Mouse (Mus musculus): ENCODE measurements at regions not wholly inside any gene's neighbourhood (a gene's known extent, or its start where the extent isn't known, plus 50 kb on each side); places are given as distances from the start of the nearest gene placed in this dataset.

- WGBS, result 1% methylated on average over 22 of the region's 22 CpGs
- Histone ChIP-seq H3K4me3 (peak overlapping the region; percentile 66), H3K36me3 (no peaks in the 10 kb centered on the region), H3K27me3 (ENCODE audit: insufficient read depth, poor library complexity, severe bottlenecking) (0 out of 2 replicates have a peak, but pooled peaks cover 7% of the 10 kb centered on the region), H3K4me1 (0 out of 2 replicates have a peak, but pooled peaks cover 4% of the 10 kb centered on the region), H3K9me3 (no peaks in the 10 kb centered on the region), H3K27ac (peak overlapping the region; percentile 81)
- DNase-seq (ENCODE audit: low spot score), result no peak
These were observed 412.7 kb upstream of the Atp11b start for GRCm38 (mm10) chr3:35340935-35341800.

- DNase-seq (ENCODE audit: low spot score), result no peak
- Histone ChIP-seq H3K27me3 (ENCODE audit: insufficient read depth, poor library complexity, severe bottlenecking) (0 out of 2 replicates have a peak, but pooled peaks cover 7% of the 10 kb centered on the region), H3K36me3 (no peaks in the 10 kb centered on the region), H3K9me3 (no peaks in the 10 kb centered on the region), H3K27ac (no peak overlapping the region), H3K4me3 (peak overlapping the region; percentile 66), H3K4me1 (0 out of 2 replicates have a peak, but pooled peaks cover 4% of the 10 kb centered on the region)
- 10% methylated on average over 9 of the region's 9 CpGs for WGBS
These were observed 412.1 kb upstream of the Atp11b start for GRCm38 (mm10) chr3:35341840-35342239.

- H3K4me3 ChIP-seq, result no peak overlapping the region
- no peaks in the 10 kb centered on the region for H3K9me3 ChIP-seq
- H3K27me3 ChIP-seq (ENCODE audit: insufficient read depth, poor library complexity, severe bottlenecking), result 0 out of 2 replicates have a peak, but pooled peaks cover 7% of the 10 kb centered on the region
- H3K27ac ChIP-seq, result no peak overlapping the region
- no peaks in the 10 kb centered on the region for H3K36me3 ChIP-seq
- WGBS, result 60% methylated on average over 4 of the region's 4 CpGs
- H3K4me1 ChIP-seq, result 0 out of 2 replicates have a peak, but pooled peaks cover 4% of the 10 kb centered on the region
- DNase-seq (ENCODE audit: low spot score), result no peak
These were observed 411.3 kb upstream of the Atp11b start for GRCm38 (mm10) chr3:35342584-35342983.

- H3K4me1 ChIP-seq, result 0 out of 2 replicates have a peak, but pooled peaks cover 4% of the 10 kb centered on the region
- no peaks in the 10 kb centered on the region for H3K36me3 ChIP-seq
- H3K9me3 ChIP-seq, result no peaks in the 10 kb centered on the region
- no peak overlapping the region for H3K27ac ChIP-seq
- H3K4me3 ChIP-seq, result no peak overlapping the region
- WGBS, result 72% methylated on average over 5 of the region's 5 CpGs
- DNase-seq (ENCODE audit: low spot score), result no peak
- 0 out of 2 replicates have a peak, but pooled peaks cover 7% of the 10 kb centered on the region for H3K27me3 ChIP-seq (ENCODE audit: insufficient read depth, poor library complexity, severe bottlenecking)
These were observed 410.0 kb upstream of the Atp11b start for GRCm38 (mm10) chr3:35343936-35344335.

- no peak overlapping the region for H3K27ac ChIP-seq
- no peaks in the 10 kb centered on the region for H3K36me3 ChIP-seq
- no peaks in the 10 kb centered on the region for H3K9me3 ChIP-seq
- WGBS, result 83% methylated on average over 7 of the region's 7 CpGs
- DNase-seq (ENCODE audit: low spot score), result no peak
- H3K27me3 ChIP-seq (ENCODE audit: insufficient read depth, poor library complexity, severe bottlenecking), result no peaks in the 10 kb centered on the region
- H3K4me3 ChIP-seq, result no peak overlapping the region
- no peaks in the 10 kb centered on the region for H3K4me1 ChIP-seq
These were observed 404.8 kb upstream of the Atp11b start for GRCm38 (mm10) chr3:35349114-35349513.

- no peaks in the 10 kb centered on the region for H3K27me3 ChIP-seq (ENCODE audit: insufficient read depth, poor library complexity, severe bottlenecking)
- WGBS, result 89% methylated on average over 9 of the region's 9 CpGs
- H3K4me1 ChIP-seq, result no peaks in the 10 kb centered on the region
- no peaks in the 10 kb centered on the region for H3K9me3 ChIP-seq
- no peak overlapping the region for H3K27ac ChIP-seq
- H3K4me3 ChIP-seq, result no peak overlapping the region
- H3K36me3 ChIP-seq, result no peaks in the 10 kb centered on the region
- no peak for DNase-seq (ENCODE audit: low spot score)
These were observed 400.5 kb upstream of the Atp11b start for GRCm38 (mm10) chr3:35353442-35353841.

GRCm38 (mm10) chr3:35353920-35354319, 400.0 kb upstream of the Atp11b start:
- no peak overlapping the region for H3K4me3 ChIP-seq
- no peak overlapping the region for H3K27ac ChIP-seq
- H3K27me3 ChIP-seq (ENCODE audit: insufficient read depth, poor library complexity, severe bottlenecking), result no peaks in the 10 kb centered on the region
- H3K4me1 ChIP-seq, result no peaks in the 10 kb centered on the region
- 61% methylated on average over 7 of the region's 7 CpGs for WGBS
- no peaks in the 10 kb centered on the region for H3K36me3 ChIP-seq
- no peak for DNase-seq (ENCODE audit: low spot score)
- H3K9me3 ChIP-seq, result no peaks in the 10 kb centered on the region

GRCm38 (mm10) chr3:35354356-35354755, 399.6 kb upstream of the Atp11b start:
- H3K4me3 ChIP-seq, result no peak overlapping the region
- 84% methylated on average over 5 of the region's 5 CpGs for WGBS
- no peaks in the 10 kb centered on the region for H3K36me3 ChIP-seq
- H3K9me3 ChIP-seq, result no peaks in the 10 kb centered on the region
- no peak for DNase-seq (ENCODE audit: low spot score)
- H3K27ac ChIP-seq, result no peak overlapping the region
- H3K4me1 ChIP-seq, result no peaks in the 10 kb centered on the region
- no peaks in the 10 kb centered on the region for H3K27me3 ChIP-seq (ENCODE audit: insufficient read depth, poor library complexity, severe bottlenecking)

- Histone ChIP-seq H3K27ac (no peak overlapping the region), H3K27me3 (ENCODE audit: insufficient read depth, poor library complexity, severe bottlenecking) (no peaks in the 10 kb centered on the region), H3K4me3 (no peak overlapping the region), H3K9me3 (no peaks in the 10 kb centered on the region), H3K36me3 (no peaks in the 10 kb centered on the region), H3K4me1 (no peaks in the 10 kb centered on the region)
- WGBS, result 80% methylated on average over 15 of the region's 15 CpGs
- DNase-seq (ENCODE audit: low spot score), result no peak
These were observed 396.8 kb upstream of the Atp11b start for GRCm38 (mm10) chr3:35357111-35357510.

GRCm38 (mm10) chr3:35358541-35358940, 395.4 kb upstream of the Atp11b start:
- 83% methylated on average over 6 of the region's 6 CpGs for WGBS

GRCm38 (mm10) chr3:35359288-35359687, 394.6 kb upstream of the Atp11b start:
- no peak for DNase-seq (ENCODE audit: low spot score)
- H3K9me3 ChIP-seq, result no peaks in the 10 kb centered on the region

More at GRCm38 (mm10) chr3:35358541-35358940, 395.4 kb upstream of the Atp11b start:
- Histone ChIP-seq H3K27me3 (ENCODE audit: insufficient read depth, poor library complexity, severe bottlenecking) (no peaks in the 10 kb centered on the region), H3K9me3 (no peaks in the 10 kb centered on the region), H3K27ac (no peak overlapping the region), H3K4me3 (no peak overlapping the region), H3K4me1 (no peaks in the 10 kb centered on the region), H3K36me3 (no peaks in the 10 kb centered on the region)
- no peak for DNase-seq (ENCODE audit: low spot score)

GRCm38 (mm10) chr3:35360515-35360914, 393.4 kb upstream of the Atp11b start:
- Histone ChIP-seq H3K4me1 (no peaks in the 10 kb centered on the region), H3K4me3 (no peak overlapping the region), H3K27ac (no peak overlapping the region), H3K27me3 (ENCODE audit: insufficient read depth, poor library complexity, severe bottlenecking) (no peaks in the 10 kb centered on the region), H3K9me3 (no peaks in the 10 kb centered on the region), H3K36me3 (no peaks in the 10 kb centered on the region)
- DNase-seq (ENCODE audit: low spot score), result no peak

More at GRCm38 (mm10) chr3:35359288-35359687, 394.6 kb upstream of the Atp11b start:
- WGBS, result 40% methylated on average over 8 of the region's 8 CpGs
- Histone ChIP-seq H3K27ac (no peak overlapping the region), H3K36me3 (no peaks in the 10 kb centered on the region), H3K4me3 (no peak overlapping the region), H3K27me3 (ENCODE audit: insufficient read depth, poor library complexity, severe bottlenecking) (no peaks in the 10 kb centered on the region), H3K4me1 (no peaks in the 10 kb centered on the region)

- H3K36me3 ChIP-seq, result no peaks in the 10 kb centered on the region
- no peaks in the 10 kb centered on the region for H3K9me3 ChIP-seq
- no peak overlapping the region for H3K4me3 ChIP-seq
- no peak overlapping the region for H3K27ac ChIP-seq
- WGBS, result 93% methylated on average over 2 of the region's 2 CpGs
- no peaks in the 10 kb centered on the region for H3K4me1 ChIP-seq
- no peak for DNase-seq (ENCODE audit: low spot score)
- H3K27me3 ChIP-seq (ENCODE audit: insufficient read depth, poor library complexity, severe bottlenecking), result no peaks in the 10 kb centered on the region
These were observed 392.8 kb upstream of the Atp11b start for GRCm38 (mm10) chr3:35361086-35361485.

Data from heart, embryonic 10.5 days (tissue).